In the genomic region with DNA sequence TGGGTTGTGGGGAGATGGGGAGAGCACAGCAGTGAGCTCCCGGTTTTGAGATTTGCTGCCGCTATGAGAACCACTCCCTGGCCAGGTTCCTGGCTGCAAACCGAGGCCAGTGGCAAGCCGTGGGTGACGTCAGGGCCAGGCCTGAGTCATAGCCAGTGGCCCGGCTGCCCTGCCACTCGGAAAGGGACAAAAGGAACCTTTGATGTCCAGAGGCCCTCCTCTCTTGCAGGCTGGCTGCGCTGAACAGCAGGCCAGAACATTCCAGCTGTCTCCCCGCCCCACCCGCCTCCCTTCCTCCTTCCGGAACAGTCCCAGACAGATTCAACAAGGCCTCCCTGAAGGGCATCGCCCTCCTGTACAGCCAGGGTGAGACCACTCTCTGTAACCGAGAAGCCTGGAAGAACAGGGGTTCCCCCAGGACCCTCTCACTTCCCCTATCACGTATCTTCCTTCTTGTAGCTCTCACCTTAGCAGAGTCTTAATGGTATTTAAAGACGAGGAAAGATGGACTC, we compare ENCODE assay signal across 8 mouse cellular contexts. TPM values are rescaled to one million over a fixed set of nuclear protein-coding genes. Genes with fewer than 3 reads are reported as not detected.
A peak's percentile ranks its signal among the peaks of the same experiment; 100 is the strongest.
DNase-seq lines count a peak whose midpoint lies in the region; ATAC-seq and TF ChIP-seq lines count a peak whose summit lies in the region.

A gene (minus strand): TSS at position 229 of the 512 bp plus-strand sequence.

- no peak within 1 kb of the TSS for H3K4me3 ChIP-seq in cortical plate, adult 2 months (ENCODE audit: insufficient read depth, low read length)
- no peak within 1 kb of the TSS for H3K4me3 ChIP-seq in hindbrain, postnatal 0 days (ENCODE audit: low read length)
- H3K4me3 ChIP-seq in left cerebral cortex, adult 2 months, result peak within 1 kb of the TSS; percentile 21
- H3K4me3 ChIP-seq in macrophage (ENCODE audit: inconsistent target), result no peak within 1 kb of the TSS

- 0 out of 2 replicates have a peak, but pooled peaks have one; percentile 5 for TF ChIP-seq POLR2A in cortical plate, adult 2 months (IDR thresholded peaks at IDR 0.05; ENCODE audit: extremely low read depth, insufficient read depth, low read length)

- ATAC-seq in hindbrain, postnatal 0 days, result peak; percentile 85

- H3K4me2 ChIP-seq in hindbrain, postnatal 0 days (ENCODE audit: low read depth, low read length), result no peak within 1 kb of the TSS

- no peaks in the 10 kb centered on the region for H3K4me1 ChIP-seq in cortical plate, adult 2 months (ENCODE audit: control insufficient read depth, insufficient read depth, low read length)
- H3K4me1 ChIP-seq in hindbrain, postnatal 0 days (ENCODE audit: insufficient read depth, low read length), result no peaks in the 10 kb centered on the region

- no peaks in the 10 kb centered on the region for H3K36me3 ChIP-seq in hindbrain, postnatal 0 days (ENCODE audit: insufficient read depth, low read length)
- no peaks in the 10 kb centered on the region for H3K36me3 ChIP-seq in macrophage (ENCODE audit: inconsistent target)

- no peaks in the 10 kb centered on the region for H3K9me3 ChIP-seq in hindbrain, postnatal 0 days (ENCODE audit: low read length)

- H3K27me3 ChIP-seq in hindbrain, postnatal 0 days (ENCODE audit: insufficient read depth, low read length), result no peaks in the 10 kb centered on the region

- peak; percentile 97 to 98 for DNase-seq in adrenal gland, adult (ENCODE audit: inconsistent age in 2 of 2, low spot score in 1 of 2)
- DNase-seq in gastrocnemius, postnatal 25 days, result peak; percentile 82
- DNase-seq in hindbrain, postnatal 0 days (ENCODE audit: low spot score), result peak; percentile 27
- peak in 1 of 2 experiments; percentile 65 for DNase-seq in left cerebral cortex, adult 2 months (ENCODE audit: extremely low spot score in 1 of 2, low spot score in 2 of 2)
- DNase-seq in right cerebral cortex, postnatal 25 days, result peak; percentile 41
- DNase-seq in thymus, postnatal 4 days, result no peak

- no peak within 1 kb of the TSS for H3K9ac ChIP-seq in hindbrain, postnatal 0 days (replicated peaks; ENCODE audit: low read length)

- TF ChIP-seq CTCF in cortical plate, adult 2 months (IDR thresholded peaks at IDR 0.05; ENCODE audit: extremely low read depth, insufficient read depth, low read length), result no peak
- TF ChIP-seq CTCF in hindbrain, postnatal 0 days (IDR thresholded peaks at IDR 0.05; ENCODE audit: low read depth), result no peak
- TF ChIP-seq CTCF in left cerebral cortex, adult 2 months (IDR thresholded peaks at IDR 0.05), result no peak

- H3K79me2 ChIP-seq in macrophage (ENCODE audit: inconsistent target), result no peaks in the 10 kb centered on the region

- H3K27ac ChIP-seq in cortical plate, adult 2 months (ENCODE audit: insufficient read depth, low read length), result peak within 1 kb of the TSS; percentile 89
- peak within 1 kb of the TSS; percentile 26; the same call in 1 of the 2 replicates for H3K27ac ChIP-seq in hindbrain, postnatal 0 days
- H3K27ac ChIP-seq in left cerebral cortex, adult 2 months, result peak within 1 kb of the TSS; percentile 62
- H3K27ac ChIP-seq in macrophage, result no peak within 1 kb of the TSS

- intact Hi-C loops in left cerebral cortex, adult 2 months (cut with DNase I), result no loop called here

- 48% methylated on average over 15 of the region's 15 CpGs for WGBS in hindbrain, postnatal 0 days
- 90% methylated on average over 15 of the region's 15 CpGs for WGBS in macrophage (ENCODE audit: missing documents)

RNA-seq across cellular contexts. Expression of the gene that starts here (rescaled TPM):
- 19.1 and 20.3 TPM in 2 replicates for polyA plus RNA-seq in cortical plate, adult 2 months (2012; rRNA removed)
- total RNA-seq in gastrocnemius, postnatal 25 days (2021), result 10 to 100 TPM; 19.3 to 19.8 TPM
- total RNA-seq in hindbrain, postnatal 0 days (2014; rRNA removed), result 36.2 and 46.5 TPM in 2 replicates
- 36.6 and 38.7 TPM in 2 replicates for polyA plus RNA-seq in hindbrain, postnatal 0 days (2015; fragmentation: Nextera tagmentation; extraction: Ambion mirVana)
- total RNA-seq in left cerebral cortex, adult 2 months (2021), result 10 to 100 TPM; 64.2 to 68.6 TPM
- 10 to 100 TPM in 25 of 26 experiments, 1 to 10 TPM in 1; 9.3 to 58.6 (median 22.7) TPM for total RNA-seq in macrophage (2018; cell fraction: chromatin; rRNA removed)
- total RNA-seq in macrophage (2018; cell fraction: cytosol; rRNA removed), result 10 to 100 TPM; 12.6 to 50.5 (median 23.2) TPM
- total RNA-seq in macrophage (2018; cell fraction: nucleus; rRNA removed), result 10 to 100 TPM; 14.7 to 57.0 (median 26.5) TPM
- 11.3 to 18.9 TPM (median 18.6 TPM) in 3 replicates for polyA plus RNA-seq in macrophage (2018)
